Mouse (Mus musculus): Measurements from ENCODE around the gene Cdc42ep1. TPM values are rescaled to one million over a fixed set of nuclear protein-coding genes. Genes with fewer than 3 reads are reported as not detected.
"Not testable (repeated sequence)": the region's sequence is repeated elsewhere in the genome, so short reads cannot be mapped to it uniquely, and the experiment has no call there.

Gene Cdc42ep1
- total RNA-seq, 2 experiments from 2014 or later = 12.4 to 13.2 TPM

- DNase-seq = no peak
These were observed 11.4 kb upstream of the Cdc42ep1 start for GRCm38 (mm10) chr15:78830742-78831719.

- DNase-seq = no peak
These were observed 10.4 kb upstream of the Cdc42ep1 start for GRCm38 (mm10) chr15:78831720-78832657.

- DNase-seq = peak; percentile 77 to 85
These were observed 9.7 kb upstream of the Cdc42ep1 start for GRCm38 (mm10) chr15:78832701-78833123.

DNA sequence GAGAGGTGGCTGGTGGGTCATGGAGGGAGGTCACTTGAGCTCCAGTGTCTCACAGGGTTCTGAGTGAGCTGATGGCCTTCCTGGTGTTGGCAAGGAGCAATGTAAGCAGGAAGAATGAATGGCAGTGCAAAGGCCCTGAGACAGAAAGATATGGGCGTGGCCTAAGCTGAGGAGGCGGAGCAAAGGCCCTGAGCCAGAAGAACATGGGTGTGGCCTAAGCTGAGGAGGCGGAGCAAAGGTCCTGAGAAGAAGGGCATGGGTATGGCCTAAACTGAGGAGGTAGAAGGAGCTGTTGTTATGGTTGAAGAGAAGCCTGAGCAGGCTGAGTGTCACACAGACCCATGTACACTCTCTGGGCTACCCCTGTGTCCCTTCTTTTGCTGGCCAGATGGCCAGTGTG is 8.8 kb upstream of the Cdc42ep1 start:
- DNase-seq = no peak

GRCm38 (mm10) chr15:78834233-78835005 is 8.0 kb upstream of the Cdc42ep1 start:
- DNase-seq = no peak

DNA sequence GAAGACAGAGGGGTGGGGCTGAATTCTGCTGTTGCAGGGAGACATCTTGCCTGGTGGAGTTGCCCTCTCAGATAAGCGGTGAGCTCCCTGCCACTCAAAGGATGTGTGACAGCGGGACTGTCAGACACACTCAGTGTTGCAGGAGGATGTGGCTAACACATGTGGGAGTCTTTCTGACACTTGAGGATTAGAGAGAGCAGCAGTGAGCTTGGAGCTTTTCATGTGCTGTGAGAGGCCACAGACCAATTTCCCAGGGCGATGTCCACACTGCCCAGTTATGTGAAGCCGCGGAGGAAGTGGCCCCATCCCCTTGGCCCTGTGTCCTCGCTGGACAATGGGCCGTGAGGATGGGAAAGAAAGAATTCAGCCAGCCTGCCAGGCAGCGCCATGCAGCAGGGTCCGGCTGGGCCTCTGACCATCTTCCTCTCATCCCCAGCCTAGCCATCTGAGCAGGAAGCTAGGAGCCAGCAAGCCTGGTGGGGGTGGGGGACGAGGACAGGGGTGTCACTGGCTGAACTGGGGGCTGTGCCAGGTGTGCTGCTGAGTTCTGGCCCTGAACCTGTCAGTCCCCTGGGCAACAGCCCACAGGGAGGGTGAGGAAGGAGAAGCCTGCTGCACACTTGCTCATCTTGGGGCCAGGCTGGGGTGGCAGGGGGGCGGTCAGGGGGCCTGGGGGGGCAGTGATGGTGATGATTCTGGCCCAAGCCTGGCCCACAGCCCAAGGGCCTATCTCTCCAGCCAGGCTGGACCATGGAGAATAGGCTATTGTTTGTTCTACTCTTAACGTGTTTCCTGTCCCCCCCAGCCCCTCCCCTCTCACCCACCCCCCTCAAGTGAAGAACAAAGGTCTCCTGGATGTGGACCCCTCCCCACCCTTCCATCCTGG is 7.0 kb upstream of the Cdc42ep1 start:
- DNase-seq = peak in 1 of 2 experiments; percentile 26

DNA sequence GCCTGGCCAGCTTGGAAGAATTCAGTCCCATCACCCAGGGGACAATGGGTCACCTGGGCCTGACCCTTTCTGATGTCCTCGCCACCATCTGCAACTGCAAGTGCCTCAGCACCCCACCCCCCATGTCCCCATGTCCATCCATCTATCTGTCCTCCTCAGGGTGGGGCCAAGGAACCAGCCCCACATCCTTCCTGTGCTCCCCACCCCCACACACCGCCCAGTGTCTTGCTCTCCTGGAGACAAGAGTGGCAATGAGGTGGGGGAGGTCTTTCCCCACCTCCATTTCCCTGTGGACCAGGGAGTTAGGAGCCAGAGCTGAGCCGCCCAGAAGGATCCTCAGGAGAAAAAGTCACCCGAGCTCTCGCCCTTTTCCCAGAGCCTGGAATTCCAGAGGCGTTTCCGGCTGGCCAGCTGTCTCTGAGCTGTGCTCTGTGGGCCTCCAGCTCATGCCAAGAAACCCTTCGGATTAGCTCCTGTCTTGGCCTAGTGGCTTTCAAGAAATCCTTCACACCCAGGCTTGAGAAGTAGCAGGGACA is 6.3 kb upstream of the Cdc42ep1 start:
- no peak for DNase-seq

DNA sequence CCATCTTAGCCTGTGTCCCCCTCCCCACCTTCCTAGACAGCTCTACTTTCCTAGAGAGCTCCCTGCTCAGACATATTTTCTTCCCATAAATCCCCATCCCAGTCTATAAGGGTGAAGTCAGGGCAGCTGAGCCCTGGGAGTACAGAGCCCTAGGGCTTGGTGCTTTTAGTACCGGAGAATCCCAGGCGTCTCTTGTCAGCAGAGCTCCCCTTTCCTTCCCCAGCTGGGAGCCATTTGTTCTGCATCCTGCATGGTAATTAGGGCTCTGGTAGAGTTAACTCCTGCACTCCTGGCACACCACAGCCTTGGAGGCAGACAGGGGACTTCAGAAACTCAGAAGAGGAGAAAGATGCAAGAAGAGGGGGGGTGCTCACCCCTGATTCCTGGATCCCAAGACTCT is 2.7 kb upstream of the Cdc42ep1 start:
- no peak for DNase-seq

- no peak for DNase-seq
These were observed 2.2 kb upstream of the Cdc42ep1 start for GRCm38 (mm10) chr15:78840241-78840640.

GRCm38 (mm10) chr15:78840751-78841150 is 1.7 kb upstream of the Cdc42ep1 start:
- no peak for DNase-seq

DNA sequence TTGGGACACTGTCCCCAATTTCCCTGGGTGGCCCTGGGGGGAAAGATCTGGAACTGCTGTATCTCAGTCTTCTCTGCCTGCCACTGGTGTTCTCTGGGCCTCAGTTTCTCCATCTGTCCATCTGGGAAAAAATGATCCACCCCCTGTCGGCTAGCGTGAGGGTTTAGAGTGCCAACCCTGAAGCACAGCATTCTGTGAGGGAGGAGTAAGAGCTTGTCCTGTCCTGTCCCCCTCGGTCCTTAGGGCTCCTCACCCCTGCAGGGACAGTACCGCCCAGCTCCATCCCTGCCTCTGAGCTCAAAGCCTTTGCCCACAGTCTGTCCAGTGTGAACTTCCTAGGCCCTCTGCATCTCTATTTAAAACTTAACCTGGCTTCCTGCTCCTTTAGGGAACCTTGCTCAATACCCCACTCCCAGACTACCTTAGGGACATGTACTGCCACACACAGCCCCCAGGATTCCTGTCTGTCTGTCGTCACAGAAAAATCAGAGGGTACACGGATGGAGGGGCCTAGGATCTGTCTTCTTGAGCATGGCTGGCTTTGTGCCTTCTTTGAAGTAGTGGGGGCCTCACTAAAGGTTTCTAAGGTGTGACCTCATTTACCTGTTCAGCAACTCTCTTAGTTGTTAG is 1.1 kb upstream of the Cdc42ep1 start:
- no peak for DNase-seq

GRCm38 (mm10) chr15:78843581-78844469 is 1.4 kb downstream of the Cdc42ep1 start:
- DNase-seq = no peak

GRCm38 (mm10) chr15:78844791-78845190 is 2.4 kb downstream of the Cdc42ep1 start:
- DNase-seq = no peak

GRCm38 (mm10) chr15:78845321-78845720 is 2.9 kb downstream of the Cdc42ep1 start:
- no peak for DNase-seq

DNA sequence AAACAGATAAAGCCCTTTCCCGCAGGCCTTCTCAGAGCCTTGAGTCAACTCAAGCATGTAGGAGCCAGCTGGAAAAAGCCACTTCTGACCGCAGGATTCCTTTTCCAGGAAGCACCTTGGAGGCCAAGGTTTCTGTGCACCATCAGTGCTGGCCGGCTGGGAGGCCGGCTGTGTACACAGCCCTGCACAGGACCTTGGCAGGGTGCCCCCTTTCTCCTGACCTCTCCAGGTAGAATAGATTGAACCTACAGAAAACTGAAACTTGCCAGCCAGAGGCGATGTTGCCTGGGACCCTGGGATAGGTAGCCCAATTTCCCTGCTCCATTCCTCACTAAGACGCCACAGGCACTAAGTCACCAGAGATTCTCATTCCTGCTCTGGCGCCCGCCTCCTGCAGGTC is 3.4 kb downstream of the Cdc42ep1 start:
- no peak for DNase-seq

DNA sequence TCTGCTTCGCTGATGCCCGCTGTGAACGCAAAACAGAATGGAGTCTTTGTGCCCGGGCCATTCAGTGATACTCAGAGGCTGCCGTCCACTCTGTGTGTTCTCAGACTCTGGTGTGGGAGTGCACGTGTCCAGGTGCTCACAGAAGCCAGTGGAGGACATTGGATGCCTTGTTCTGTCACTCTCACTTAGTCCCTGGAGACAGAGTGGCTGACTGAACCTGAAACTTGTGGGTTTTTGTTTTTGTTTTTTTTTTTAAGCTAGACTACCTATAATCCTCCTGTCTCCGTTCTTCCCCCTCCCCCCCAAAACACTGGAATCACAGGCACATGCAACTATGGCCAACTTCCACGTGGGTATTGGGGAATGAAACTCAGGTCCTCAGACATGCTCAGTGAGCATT is 3.9 kb downstream of the Cdc42ep1 start:
- DNase-seq = no peak

DNA sequence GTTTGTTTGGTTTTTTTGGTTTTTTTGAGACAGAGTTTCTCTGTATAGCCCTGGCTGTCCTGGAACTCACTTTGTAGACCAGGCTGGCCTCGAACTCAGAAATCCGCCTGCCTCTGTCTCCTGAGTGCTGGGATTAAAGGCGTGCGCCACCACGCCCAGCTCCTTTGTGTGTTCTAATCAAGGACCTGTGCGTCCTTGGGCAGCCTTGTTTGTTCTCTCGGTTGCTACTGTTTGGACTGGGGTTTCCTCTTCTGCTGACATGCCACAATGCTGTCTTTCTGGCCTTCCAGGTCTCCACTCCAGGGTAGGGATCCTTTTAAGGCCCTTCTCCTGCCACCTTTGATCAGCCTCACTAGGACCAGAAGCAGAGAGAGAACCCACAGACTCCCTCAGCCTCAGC is 4.4 kb downstream of the Cdc42ep1 start:
- not testable (repeated sequence) for DNase-seq

DNA sequence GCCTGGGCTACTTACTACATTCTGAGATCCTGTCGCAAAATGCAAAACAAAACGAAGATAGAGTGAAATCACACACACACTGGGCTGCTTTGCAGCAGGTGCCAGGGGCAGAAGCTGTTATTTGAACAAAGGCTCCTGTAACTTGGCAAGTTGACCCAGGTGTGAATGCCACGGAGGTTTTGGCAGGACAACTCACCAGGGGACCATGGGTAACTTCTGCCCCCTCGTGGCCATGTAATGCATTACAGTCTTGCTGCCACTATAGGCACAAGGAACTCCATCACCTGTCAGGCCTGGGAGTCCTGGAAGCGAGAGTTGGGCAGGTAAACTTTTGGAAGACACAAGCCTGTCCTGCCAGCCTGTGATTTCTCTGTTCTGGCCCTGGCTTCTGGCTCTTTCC is 6.0 kb downstream of the Cdc42ep1 start:
- DNase-seq = peak; percentile 65 to 74

GRCm38 (mm10) chr15:78849485-78849884 is 7.1 kb downstream of the Cdc42ep1 start:
- DNase-seq = no peak

Data from layer of hippocampus, postnatal 36 days (tissue).